Mouse (Mus musculus) testis, adult 2 months (tissue): ENCODE data around the gene Kcna4.

ENCODE experiments used
- CTCF ChIP-seq: fragments of 200-500 bp; IDR thresholded peaks from 2 replicates; pipeline ENCODE4 v1.5.1; 2012; ENCODE audit warnings: low read depth, mild to moderate bottlenecking, inconsistent platforms, low read length, moderate library complexity; ENCODE audit not compliant: control insufficient read depth, insufficient read depth, insufficient replicate concordance
- POLR2A ChIP-seq: fragments of 200-500 bp; IDR thresholded peaks from 2 replicates; pipeline ENCODE4 v1.6.1; 2012; ENCODE audit warnings: low read depth, mild to moderate bottlenecking, inconsistent platforms, low read length, moderate library complexity; ENCODE audit not compliant: control insufficient read depth

DNA sequence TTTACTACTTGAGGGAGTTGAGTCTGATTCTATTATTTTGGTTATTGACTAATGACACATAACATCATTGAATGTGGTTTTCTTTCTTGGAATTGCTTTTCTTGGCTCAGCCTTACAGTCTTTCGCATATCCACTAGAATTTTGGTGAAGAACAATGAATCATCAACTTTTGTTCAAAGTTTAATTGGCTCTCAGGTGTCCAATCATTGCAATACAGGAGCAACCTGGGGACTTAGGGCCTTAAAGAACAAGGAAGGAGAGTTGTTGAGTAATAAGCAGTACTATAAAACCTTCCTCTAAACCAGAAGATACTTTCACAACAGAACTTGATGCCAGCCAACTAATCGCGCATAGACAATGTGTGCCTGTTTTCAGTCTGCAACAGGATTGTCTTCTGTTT is 36.8 kb downstream of the Kcna4 start:
- no peak for TF ChIP-seq CTCF
- no peak for TF ChIP-seq POLR2A
